26 mouse cellular contexts compared by ENCODE assay signal in the genomic region with DNA sequence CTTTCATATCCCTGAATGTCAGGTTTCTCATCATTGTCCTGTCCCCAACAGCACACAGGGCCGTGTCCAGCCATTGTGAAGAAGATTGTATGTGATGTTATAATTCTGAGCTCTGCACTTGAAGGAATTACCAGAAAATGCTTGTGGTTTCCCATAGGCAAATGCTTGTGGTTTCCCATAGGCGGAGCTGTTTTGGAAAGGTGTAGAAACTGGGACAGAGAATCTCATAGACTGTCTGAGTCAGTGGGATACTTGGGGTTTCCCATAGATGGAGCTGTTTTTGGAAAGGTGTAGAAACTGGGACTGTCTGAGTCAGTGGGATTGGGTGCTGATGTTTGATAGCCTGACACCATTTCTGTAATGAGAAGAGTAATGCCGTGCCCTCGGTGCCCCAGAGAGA. TPM values are rescaled to one million over a fixed set of nuclear protein-coding genes. Genes with fewer than 3 reads are reported as not detected.
DNase-seq lines count a peak whose midpoint lies in the region; ATAC-seq and TF ChIP-seq lines count a peak whose summit lies in the region.
"Had no signal": no experiment of that assay in that cellular context is flagged by ENCODE, and none has a peak within 500 bp of the region (broad histone marks: within the 10 kb centered on the region; RNA-seq: fewer than 3 reads in every experiment).

No protein-coding gene starts in this region.

- H3K9me3 ChIP-seq in lung, postnatal 0 days (ENCODE audit: low read length): no peaks in the 10 kb centered on the region
- H3K9me3 ChIP-seq: heart, embryonic 10.5 days had no signal

- no peak for ATAC-seq in lung, postnatal 0 days
- ATAC-seq: midbrain, embryonic 16.5 days had no signal

- no peak overlapping the region for H3K4me2 ChIP-seq in lung, postnatal 0 days (replicated peaks; ENCODE audit: low read depth, low read length)

- H3K9ac ChIP-seq in lung, postnatal 0 days (replicated peaks; ENCODE audit: low read depth): no peak overlapping the region

- no peak for TF ChIP-seq EP300 in lung, postnatal 0 days (IDR thresholded peaks at IDR 0.05)

- no peak overlapping the region for H3K27ac ChIP-seq in gastrocnemius, adult 2 months
- no peak overlapping the region for H3K27ac ChIP-seq in lung, postnatal 0 days (ENCODE audit: low read length)
- H3K27ac ChIP-seq: heart, embryonic 10.5 days had no signal

- no peak overlapping the region for H3K4me3 ChIP-seq in gastrocnemius, adult 2 months
- H3K4me3 ChIP-seq in lung, postnatal 0 days (ENCODE audit: low read depth, low read length): no peak overlapping the region
- H3K4me3 ChIP-seq: heart, embryonic 10.5 days had no signal

- H3K27me3 ChIP-seq in lung, postnatal 0 days (replicated peaks; ENCODE audit: insufficient read depth, low read length): no peaks in the 10 kb centered on the region

- no peaks in the 10 kb centered on the region for H3K4me1 ChIP-seq in lung, postnatal 0 days (ENCODE audit: insufficient read depth, low read depth, low read length)
- H3K4me1 ChIP-seq: heart, embryonic 10.5 days had no signal

- H3K36me3 ChIP-seq in lung, postnatal 0 days (ENCODE audit: insufficient read depth, low read length): no peaks in the 10 kb centered on the region
- H3K36me3 ChIP-seq: heart, embryonic 10.5 days had no signal

- DNase-seq in gastrocnemius, adult 2 months: no peak
- DNase-seq in gastrocnemius, postnatal 36 days: no peak
- DNase-seq in lung, postnatal 0 days (ENCODE audit: low spot score): no peak
- no peak for DNase-seq in lung, postnatal 4 days
- peak; percentile 3 for DNase-seq in fibroblast of lung, adult 2 months (ENCODE audit: low read depth)
- no peak for DNase-seq in spleen, postnatal 4 days (ENCODE audit: low spot score in 2 of 2)
- DNase-seq in gastrocnemius, adult 18-20 months (ENCODE audit: low spot score): no peak
- DNase-seq: B cell, adult 2 months; cerebellum, adult 8-10 months; gastrocnemius, postnatal 25 days; heart, postnatal 10 days; kidney, adult 9 months; layer of hippocampus, postnatal 36 days; lung, adult 18-20 months; retina, postnatal 1 day; right cerebral cortex, postnatal 4 days; thymus, postnatal 14 days had no signal

- 83% methylated on average over 4 of the region's 4 CpGs for WGBS in lung, postnatal 0 days

- peak; percentile 14; the same call in 1 of the 2 replicates for TF ChIP-seq CTCF in gastrocnemius, adult 2 months (IDR thresholded peaks at IDR 0.05)
- TF ChIP-seq CTCF in lung, postnatal 0 days (IDR thresholded peaks at IDR 0.05): peak; percentile 2; the same call in 1 of the 2 replicates

- intact Hi-C loops in gastrocnemius, adult 2 months (cut with DNase I): no loop called here
- intact Hi-C loops in gastrocnemius, postnatal 36 days (cut with DNase I): loop anchor here (10.0 kb wide), 1 partner anchor 648 kb away; no protein-coding TSS in a partner anchor

RNA-seq across cellular contexts. Expression of gene Ifne, which starts 3.5 kb away (rescaled TPM):
- total RNA-seq in gastrocnemius, adult 2 months (2021): not detected
- total RNA-seq in gastrocnemius, postnatal 36 days (2021): not detected
- not detected in 2 replicates for polyA plus RNA-seq in lung, postnatal 0 days (2015; fragmentation: Nextera tagmentation; extraction: Ambion mirVana)
- total RNA-seq in gastrocnemius, adult 18-20 months (2021): not detected
- total RNA-seq: gastrocnemius, postnatal 25 days; heart, postnatal 10 days; layer of hippocampus, postnatal 36 days; left cerebral cortex, postnatal 25 days; megakaryocyte-erythroid progenitor cell, adult 5-6 weeks had no signal
- polyA plus RNA-seq: forebrain, embryonic 11.5 days; heart, embryonic 10.5 days; hindbrain, embryonic 11.5 days; inflammation-experienced regulatory T-cells, adult 6 months; limb, embryonic 14.5 days; midbrain, embryonic 16.5 days; testis, adult 2 months had no signal

RNA-seq across cellular contexts. Expression of gene Ifna1, which starts 26.6 kb away (rescaled TPM):
- not detected for total RNA-seq in gastrocnemius, adult 2 months (2021)
- not detected for total RNA-seq in gastrocnemius, postnatal 36 days (2021)
- not detected in 2 replicates for polyA plus RNA-seq in lung, postnatal 0 days (2015; fragmentation: Nextera tagmentation; extraction: Ambion mirVana)
- total RNA-seq in gastrocnemius, adult 18-20 months (2021): not detected
- total RNA-seq: gastrocnemius, postnatal 25 days; heart, postnatal 10 days; layer of hippocampus, postnatal 36 days; left cerebral cortex, postnatal 25 days; megakaryocyte-erythroid progenitor cell, adult 5-6 weeks had no signal
- polyA plus RNA-seq: forebrain, embryonic 11.5 days; heart, embryonic 10.5 days; hindbrain, embryonic 11.5 days; inflammation-experienced regulatory T-cells, adult 6 months; limb, embryonic 14.5 days; midbrain, embryonic 16.5 days; testis, adult 2 months had no signal

RNA-seq across cellular contexts. Expression of gene Ifna4, which starts 34.9 kb away (rescaled TPM):
- not detected for total RNA-seq in gastrocnemius, adult 2 months (2021)
- total RNA-seq in gastrocnemius, postnatal 36 days (2021): not detected
- polyA plus RNA-seq in lung, postnatal 0 days (2015; fragmentation: Nextera tagmentation; extraction: Ambion mirVana): not detected in 2 replicates
- not detected for total RNA-seq in gastrocnemius, adult 18-20 months (2021)
- total RNA-seq: gastrocnemius, postnatal 25 days; heart, postnatal 10 days; layer of hippocampus, postnatal 36 days; left cerebral cortex, postnatal 25 days; megakaryocyte-erythroid progenitor cell, adult 5-6 weeks had no signal
- polyA plus RNA-seq: forebrain, embryonic 11.5 days; heart, embryonic 10.5 days; hindbrain, embryonic 11.5 days; limb, embryonic 14.5 days; midbrain, embryonic 16.5 days; testis, adult 2 months had no signal

RNA-seq across cellular contexts. Expression of gene Ifna5, which starts 41.2 kb away (rescaled TPM):
- total RNA-seq in gastrocnemius, adult 2 months (2021): not detected
- not detected for total RNA-seq in gastrocnemius, postnatal 36 days (2021)
- not detected in 2 replicates for polyA plus RNA-seq in lung, postnatal 0 days (2015; fragmentation: Nextera tagmentation; extraction: Ambion mirVana)
- not detected for total RNA-seq in gastrocnemius, adult 18-20 months (2021)
- total RNA-seq: gastrocnemius, postnatal 25 days; heart, postnatal 10 days; layer of hippocampus, postnatal 36 days; left cerebral cortex, postnatal 25 days; megakaryocyte-erythroid progenitor cell, adult 5-6 weeks had no signal
- polyA plus RNA-seq: forebrain, embryonic 11.5 days; heart, embryonic 10.5 days; hindbrain, embryonic 11.5 days; inflammation-experienced regulatory T-cells, adult 6 months; limb, embryonic 14.5 days; midbrain, embryonic 16.5 days; testis, adult 2 months had no signal

RNA-seq across cellular contexts. Expression of gene Ifna6, which starts 49.3 kb away (rescaled TPM):
- not detected for total RNA-seq in gastrocnemius, adult 2 months (2021)
- not detected for total RNA-seq in gastrocnemius, postnatal 36 days (2021)
- not detected in 2 replicates for polyA plus RNA-seq in lung, postnatal 0 days (2015; fragmentation: Nextera tagmentation; extraction: Ambion mirVana)
- total RNA-seq in gastrocnemius, adult 18-20 months (2021): not detected
- total RNA-seq: gastrocnemius, postnatal 25 days; heart, postnatal 10 days; layer of hippocampus, postnatal 36 days; left cerebral cortex, postnatal 25 days; megakaryocyte-erythroid progenitor cell, adult 5-6 weeks had no signal
- polyA plus RNA-seq: forebrain, embryonic 11.5 days; heart, embryonic 10.5 days; hindbrain, embryonic 11.5 days; inflammation-experienced regulatory T-cells, adult 6 months; limb, embryonic 14.5 days; midbrain, embryonic 16.5 days; testis, adult 2 months had no signal
